Mouse (Mus musculus): ENCODE measurements around the gene Unc119. TPM values are rescaled to one million over a fixed set of nuclear protein-coding genes. Genes with fewer than 3 reads are reported as not detected.

Unc119 gene
- polyA plus RNA-seq, 1 experiment from 2014 or later: 24.1 TPM

GRCm38 (mm10) chr11:78347908-78348307 lies 4.6 kb downstream of the Unc119 start:
- Histone ChIP-seq H3K36me3 (ENCODE audit: control insufficient read depth, insufficient read depth) (peaks cover 5% of the 10 kb centered on the region; the same call in 1 of the 2 replicates), H3K27ac (ENCODE audit: low read length) (peak overlapping the region; percentile 54; the same call in 1 of the 2 replicates), H3K4me1 (ENCODE audit: control insufficient read depth, low read depth, low read length) (peaks cover 67% of the 10 kb centered on the region), H3K9me3 (replicated peaks; ENCODE audit: control insufficient read depth, low read length) (no peaks in the 10 kb centered on the region), H3K9ac (ENCODE audit: low read depth, low read length) (no peak overlapping the region), H3K4me3 (ENCODE audit: low read depth, low read length) (no peak overlapping the region), H3K27me3 (ENCODE audit: control insufficient read depth, insufficient read depth, low read depth, low read length) (no peaks in the 10 kb centered on the region), H3K4me2 (ENCODE audit: low read depth, low read length) (no peak overlapping the region)
- no peak for ATAC-seq (ENCODE audit: low read depth)
- WGBS (ENCODE audit: insufficient replicate concordance): 72% methylated on average over 9 of the region's 9 CpGs

- Histone ChIP-seq H3K4me3 (ENCODE audit: low read depth, low read length) (no peak overlapping the region), H3K27me3 (ENCODE audit: control insufficient read depth, insufficient read depth, low read depth, low read length) (no peaks in the 10 kb centered on the region), H3K27ac (ENCODE audit: low read length) (peak overlapping the region; percentile 35), H3K9me3 (replicated peaks; ENCODE audit: control insufficient read depth, low read length) (no peaks in the 10 kb centered on the region), H3K4me1 (ENCODE audit: control insufficient read depth, low read depth, low read length) (peaks cover 63% of the 10 kb centered on the region), H3K36me3 (ENCODE audit: control insufficient read depth, insufficient read depth) (peaks cover 5% of the 10 kb centered on the region; the same call in 1 of the 2 replicates), H3K4me2 (ENCODE audit: low read depth, low read length) (no peak overlapping the region), H3K9ac (ENCODE audit: low read depth, low read length) (0 out of 2 replicates have a peak overlapping the region, but pooled peaks have one; percentile 5)
- 58% methylated on average over 7 of the region's 7 CpGs for WGBS (ENCODE audit: insufficient replicate concordance)
- no peak for ATAC-seq (ENCODE audit: low read depth)
These were observed 5.2 kb downstream of the Unc119 start for GRCm38 (mm10) chr11:78348474-78348873.

GRCm38 (mm10) chr11:78349441-78350358 lies 6.4 kb downstream of the Unc119 start:
- Histone ChIP-seq H3K4me3 (ENCODE audit: low read depth, low read length) (no peak overlapping the region), H3K27me3 (ENCODE audit: control insufficient read depth, insufficient read depth, low read depth, low read length) (no peaks in the 10 kb centered on the region), H3K9me3 (replicated peaks; ENCODE audit: control insufficient read depth, low read length) (no peaks in the 10 kb centered on the region), H3K4me1 (ENCODE audit: control insufficient read depth, low read depth, low read length) (peaks cover 51% of the 10 kb centered on the region), H3K27ac (ENCODE audit: low read length) (peak overlapping the region; percentile 80), H3K4me2 (ENCODE audit: low read depth, low read length) (no peak overlapping the region), H3K36me3 (ENCODE audit: control insufficient read depth, insufficient read depth) (peaks cover 5% of the 10 kb centered on the region; the same call in 1 of the 2 replicates), H3K9ac (ENCODE audit: low read depth, low read length) (no peak overlapping the region)
- WGBS (ENCODE audit: insufficient replicate concordance): 58% methylated on average over 4 of the region's 4 CpGs
- peak; percentile 59 for ATAC-seq (ENCODE audit: low read depth)

- 41% methylated on average over 1 of the region's 1 CpGs for WGBS (ENCODE audit: insufficient replicate concordance)
- H3K36me3 ChIP-seq (ENCODE audit: control insufficient read depth, insufficient read depth): peaks cover 5% of the 10 kb centered on the region; the same call in 1 of the 2 replicates
- peaks cover 18% of the 10 kb centered on the region for H3K4me1 ChIP-seq (ENCODE audit: control insufficient read depth, low read depth, low read length)
- no peaks in the 10 kb centered on the region for H3K9me3 ChIP-seq (replicated peaks; ENCODE audit: control insufficient read depth, low read length)
- H3K27ac ChIP-seq (ENCODE audit: low read length): no peak overlapping the region
- no peak overlapping the region for H3K4me2 ChIP-seq (ENCODE audit: low read depth, low read length)
- H3K9ac ChIP-seq (ENCODE audit: low read depth, low read length): no peak overlapping the region
- no peak for ATAC-seq (ENCODE audit: low read depth)
- H3K27me3 ChIP-seq (ENCODE audit: control insufficient read depth, insufficient read depth, low read depth, low read length): no peaks in the 10 kb centered on the region
- H3K4me3 ChIP-seq (ENCODE audit: low read depth, low read length): no peak overlapping the region
These were observed 9.8 kb downstream of the Unc119 start for GRCm38 (mm10) chr11:78353081-78353480.

GRCm38 (mm10) chr11:78354905-78355304 lies 11.6 kb downstream of the Unc119 start:
- no peak for ATAC-seq (ENCODE audit: low read depth)
- Histone ChIP-seq H3K4me1 (ENCODE audit: control insufficient read depth, low read depth, low read length) (peaks cover under 1% of the 10 kb centered on the region), H3K4me3 (ENCODE audit: low read depth, low read length) (no peak overlapping the region), H3K9ac (ENCODE audit: low read depth, low read length) (no peak overlapping the region), H3K27me3 (ENCODE audit: control insufficient read depth, insufficient read depth, low read depth, low read length) (no peaks in the 10 kb centered on the region), H3K4me2 (ENCODE audit: low read depth, low read length) (no peak overlapping the region), H3K27ac (ENCODE audit: low read length) (no peak overlapping the region), H3K36me3 (ENCODE audit: control insufficient read depth, insufficient read depth) (no peaks in the 10 kb centered on the region), H3K9me3 (replicated peaks; ENCODE audit: control insufficient read depth, low read length) (no peaks in the 10 kb centered on the region)
- WGBS (ENCODE audit: insufficient replicate concordance): 49% methylated on average over 6 of the region's 6 CpGs

GRCm38 (mm10) chr11:78355471-78356238 lies 12.4 kb downstream of the Unc119 start:
- Histone ChIP-seq H3K4me3 (ENCODE audit: low read depth, low read length) (no peak overlapping the region), H3K36me3 (ENCODE audit: control insufficient read depth, insufficient read depth) (no peaks in the 10 kb centered on the region), H3K27ac (ENCODE audit: low read length) (no peak overlapping the region), H3K9me3 (replicated peaks; ENCODE audit: control insufficient read depth, low read length) (no peaks in the 10 kb centered on the region), H3K4me2 (ENCODE audit: low read depth, low read length) (no peak overlapping the region), H3K9ac (ENCODE audit: low read depth, low read length) (no peak overlapping the region), H3K4me1 (ENCODE audit: control insufficient read depth, low read depth, low read length) (peaks cover 6% of the 10 kb centered on the region), H3K27me3 (ENCODE audit: control insufficient read depth, insufficient read depth, low read depth, low read length) (no peaks in the 10 kb centered on the region)
- WGBS (ENCODE audit: insufficient replicate concordance): 25% methylated on average over 4 of the region's 4 CpGs
- no peak for ATAC-seq (ENCODE audit: low read depth)

- H3K4me2 ChIP-seq (ENCODE audit: low read depth, low read length): no peak overlapping the region
- H3K9ac ChIP-seq (ENCODE audit: low read depth, low read length): no peak overlapping the region
- no peaks in the 10 kb centered on the region for H3K9me3 ChIP-seq (replicated peaks; ENCODE audit: control insufficient read depth, low read length)
- no peak overlapping the region for H3K27ac ChIP-seq (ENCODE audit: low read length)
- no peaks in the 10 kb centered on the region for H3K27me3 ChIP-seq (ENCODE audit: control insufficient read depth, insufficient read depth, low read depth, low read length)
- WGBS (ENCODE audit: insufficient replicate concordance): 22% methylated on average over 22 of the region's 22 CpGs
- H3K4me3 ChIP-seq (ENCODE audit: low read depth, low read length): no peak overlapping the region
- peaks cover 6% of the 10 kb centered on the region for H3K4me1 ChIP-seq (ENCODE audit: control insufficient read depth, low read depth, low read length)
- ATAC-seq (ENCODE audit: low read depth): no peak
- H3K36me3 ChIP-seq (ENCODE audit: control insufficient read depth, insufficient read depth): no peaks in the 10 kb centered on the region
These were observed 15.2 kb downstream of the Unc119 start for GRCm38 (mm10) chr11:78358330-78359007.

GRCm38 (mm10) chr11:78360125-78360788 lies 17.0 kb downstream of the Unc119 start:
- Histone ChIP-seq H3K4me1 (ENCODE audit: control insufficient read depth, low read depth, low read length) (peaks cover 6% of the 10 kb centered on the region), H3K4me2 (ENCODE audit: low read depth, low read length) (peak overlapping the region; percentile 73), H3K36me3 (ENCODE audit: control insufficient read depth, insufficient read depth) (no peaks in the 10 kb centered on the region), H3K27me3 (ENCODE audit: control insufficient read depth, insufficient read depth, low read depth, low read length) (no peaks in the 10 kb centered on the region), H3K9ac (ENCODE audit: low read depth, low read length) (no peak overlapping the region; the same call in 1 of the 2 replicates), H3K4me3 (ENCODE audit: low read depth, low read length) (peak overlapping the region; percentile 61), H3K9me3 (replicated peaks; ENCODE audit: control insufficient read depth, low read length) (no peaks in the 10 kb centered on the region), H3K27ac (ENCODE audit: low read length) (no peak overlapping the region)
- ATAC-seq (ENCODE audit: low read depth): peak; percentile 69
- 8% methylated on average over 13 of the region's 13 CpGs for WGBS (ENCODE audit: insufficient replicate concordance)

All from liver, embryonic 16.5 days (tissue).